Comparison of ENCODE assay signal across 28 mouse cellular contexts in the genomic region with DNA sequence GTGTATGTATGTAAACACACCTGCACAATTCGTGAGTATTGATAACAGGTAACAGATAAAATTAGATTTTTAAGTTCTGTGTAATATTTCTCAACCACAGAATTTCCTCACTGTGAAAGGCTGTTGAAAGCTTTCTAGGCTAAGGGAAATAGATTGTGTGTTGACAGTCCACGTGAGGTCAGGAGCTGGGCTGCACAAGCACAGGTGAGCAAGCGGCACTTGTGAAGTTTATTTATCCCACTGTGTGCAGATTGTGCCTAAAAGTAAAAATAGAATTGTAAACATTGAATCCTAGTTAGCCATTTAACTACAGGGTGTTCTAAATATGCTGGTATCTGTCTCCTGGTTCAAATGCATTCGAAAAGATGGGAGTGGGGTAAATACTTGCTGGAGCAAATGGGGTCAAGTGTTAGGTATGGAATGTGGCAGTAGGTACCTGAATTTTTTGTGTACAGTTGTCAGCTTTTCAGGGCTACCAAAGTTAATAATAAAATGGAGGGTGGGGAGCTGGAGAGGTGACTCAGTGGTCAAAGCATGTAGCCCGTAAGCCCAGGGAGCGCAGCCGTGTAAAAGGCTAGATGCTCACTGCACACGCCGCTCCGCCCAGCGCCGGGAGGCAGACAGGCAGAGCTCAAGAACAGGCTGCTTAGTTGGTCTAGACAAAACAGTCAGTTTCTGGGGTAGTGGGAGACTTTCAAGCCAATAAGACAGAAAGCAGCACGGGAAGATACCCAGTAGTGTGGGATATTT.
DNase-seq lines count a peak whose midpoint lies in the region; ATAC-seq and TF ChIP-seq lines count a peak whose summit lies in the region.
"Had no signal": no experiment of that assay in that cellular context is flagged by ENCODE, and none has a peak within 500 bp of the region (broad histone marks: within the 10 kb centered on the region; RNA-seq: fewer than 3 reads in every experiment).

No protein-coding gene starts in this region.

- no peak for ATAC-seq in lung, embryonic 14.5 days (ENCODE audit: insufficient read depth)
- peak; percentile 27; the same call in 1 of the 2 replicates for ATAC-seq in stomach, embryonic 15.5 days (ENCODE audit: insufficient read depth, low FRiP score, low read depth)
- ATAC-seq: forebrain, embryonic 15.5 days; inflammation-experienced regulatory T-cells, adult 6 months had no signal

- H3K4me1 ChIP-seq in lung, adult 2 months (ENCODE audit: control insufficient read depth, insufficient read depth, low read length) = peaks cover 4% of the 10 kb centered on the region
- 0 out of 2 replicates have a peak, but pooled peaks cover 7% of the 10 kb centered on the region for H3K4me1 ChIP-seq in lung, embryonic 14.5 days (ENCODE audit: insufficient read depth)
- H3K4me1 ChIP-seq in stomach, embryonic 15.5 days = peaks cover 6% of the 10 kb centered on the region; the same call in 1 of the 2 replicates
- no peaks in the 10 kb centered on the region; the same call in 1 of the 2 replicates for H3K4me1 ChIP-seq in heart, adult 2 months (ENCODE audit: control insufficient read depth, insufficient read depth, low read length)
- H3K4me1 ChIP-seq: limb, embryonic 15.5 days had no signal

- peak overlapping the region; percentile 36; the same call in 1 of the 2 replicates for H3K27ac ChIP-seq in lung, embryonic 14.5 days (ENCODE audit: low read depth)
- H3K27ac ChIP-seq in stomach, embryonic 15.5 days = no peak overlapping the region
- no peak overlapping the region for H3K27ac ChIP-seq in heart, adult 2 months
- H3K27ac ChIP-seq: embryonic facial prominence, embryonic 10.5 days; heart, embryonic 15.5 days; hindbrain, embryonic 14.5 days; left cerebral cortex, adult 2 months; limb, embryonic 15.5 days had no signal

- no peak for TF ChIP-seq EP300 in heart, adult 2 months (IDR thresholded peaks at IDR 0.05; ENCODE audit: insufficient read depth, low read depth, low read length)

- H3K4me2 ChIP-seq in lung, embryonic 14.5 days = no peak overlapping the region
- H3K4me2 ChIP-seq in stomach, embryonic 15.5 days = no peak overlapping the region
- H3K4me2 ChIP-seq: forebrain, embryonic 15.5 days; heart, embryonic 15.5 days; hindbrain, embryonic 14.5 days; limb, embryonic 15.5 days had no signal

- no peaks in the 10 kb centered on the region for H3K9me3 ChIP-seq in lung, embryonic 14.5 days (ENCODE audit: low read depth, low read length)
- no peaks in the 10 kb centered on the region for H3K9me3 ChIP-seq in stomach, embryonic 15.5 days
- H3K9me3 ChIP-seq: embryonic facial prominence, embryonic 10.5 days; forebrain, embryonic 15.5 days; heart, embryonic 15.5 days; limb, embryonic 15.5 days; megakaryocyte, embryonic 14.5 days had no signal

- peak; percentile 32 for DNase-seq in kidney, postnatal 10 days
- no peak for DNase-seq in kidney, adult 18-20 months
- DNase-seq in lung, adult 2 months = peak; percentile 10
- DNase-seq in lung, postnatal 14 days = no peak
- DNase-seq in lung, embryonic 14.5 days = no peak
- DNase-seq in frontal cortex, postnatal 14 days (ENCODE audit: low spot score in 2 of 2) = no peak
- no peak for DNase-seq in heart, adult 2 months
- DNase-seq: adrenal gland, postnatal 36 days; cerebellum, adult 11 months; cerebellum, adult 9-11 months; gastrocnemius, postnatal 14 days; heart, adult 18-20 months; heart, postnatal 36 days; kidney, adult 9 months; kidney, postnatal 4 days; left cerebral cortex, postnatal 4 days; right cerebral cortex, postnatal 4 days; thymus, adult 18-20 months; thymus, postnatal 36 days had no signal

- H3K79me2 ChIP-seq in heart, adult 2 months (replicated peaks; ENCODE audit: control insufficient read depth, insufficient read depth, low read length) = no peaks in the 10 kb centered on the region

- no peak overlapping the region for H3K9ac ChIP-seq in lung, embryonic 14.5 days
- no peak overlapping the region for H3K9ac ChIP-seq in stomach, embryonic 15.5 days
- H3K9ac ChIP-seq in heart, adult 2 months (ENCODE audit: low read depth, low read length) = no peak overlapping the region
- H3K9ac ChIP-seq: forebrain, embryonic 15.5 days; heart, embryonic 15.5 days; hindbrain, embryonic 14.5 days; limb, embryonic 15.5 days had no signal

- no peak overlapping the region for H3K4me3 ChIP-seq in lung, adult 2 months (replicated peaks; ENCODE audit: extremely low read depth, low read depth, low read length)
- H3K4me3 ChIP-seq in lung, embryonic 14.5 days (ENCODE audit: low read depth, low read length) = no peak overlapping the region
- no peak overlapping the region for H3K4me3 ChIP-seq in stomach, embryonic 15.5 days (replicated peaks)
- no peak overlapping the region for H3K4me3 ChIP-seq in heart, adult 2 months
- H3K4me3 ChIP-seq: embryonic facial prominence, embryonic 10.5 days; forebrain, embryonic 15.5 days; heart, embryonic 15.5 days; left cerebral cortex, adult 2 months; limb, embryonic 15.5 days; megakaryocyte, embryonic 14.5 days had no signal

- no peaks in the 10 kb centered on the region for H3K27me3 ChIP-seq in lung, embryonic 14.5 days (ENCODE audit: insufficient read depth, low read length)
- H3K27me3 ChIP-seq in stomach, embryonic 15.5 days (replicated peaks) = no peaks in the 10 kb centered on the region
- H3K27me3 ChIP-seq in heart, adult 2 months (ENCODE audit: control insufficient read depth, insufficient read depth, low read length) = no peaks in the 10 kb centered on the region
- H3K27me3 ChIP-seq: forebrain, embryonic 15.5 days; heart, embryonic 15.5 days; limb, embryonic 15.5 days; megakaryocyte, embryonic 14.5 days had no signal

- TF ChIP-seq CTCF in lung, adult 2 months (IDR thresholded peaks at IDR 0.05; ENCODE audit: insufficient read depth, low read length) = no peak
- TF ChIP-seq CTCF in lung, embryonic 14.5 days (IDR thresholded peaks at IDR 0.05; ENCODE audit: low read depth) = no peak
- no peak for TF ChIP-seq CTCF in heart, adult 2 months (IDR thresholded peaks at IDR 0.05)

- intact Hi-C loops in heart, adult 2 months (cut with DNase I) = no loop called here

- no peaks in the 10 kb centered on the region for H3K36me3 ChIP-seq in lung, embryonic 14.5 days (ENCODE audit: insufficient read depth)
- no peaks in the 10 kb centered on the region for H3K36me3 ChIP-seq in stomach, embryonic 15.5 days
- no peaks in the 10 kb centered on the region for H3K36me3 ChIP-seq in heart, adult 2 months (ENCODE audit: control insufficient read depth, insufficient read depth, low read length)
- H3K36me3 ChIP-seq: embryonic facial prominence, embryonic 10.5 days; forebrain, embryonic 15.5 days; heart, embryonic 15.5 days had no signal

- WGBS in lung, adult 2 months = 74% methylated on average over 13 of the region's 13 CpGs
- WGBS in lung, embryonic 14.5 days = 68% methylated on average over 13 of the region's 13 CpGs
- WGBS in stomach, embryonic 15.5 days = 78% methylated on average over 13 of the region's 13 CpGs
- 97% methylated on average over 13 of the region's 13 CpGs for WGBS in heart, adult 2 months

- no peak for TF ChIP-seq POLR2A in lung, adult 2 months (IDR thresholded peaks at IDR 0.05; ENCODE audit: borderline replicate concordance, extremely low read depth, low read depth, low read length)
- no peak for TF ChIP-seq POLR2A in heart, adult 2 months (IDR thresholded peaks at IDR 0.05; ENCODE audit: insufficient read depth, low read depth, low read length)

Comparison
In these comparisons a context has a peak if more than half of its experiments do, and no peak if none do; other contexts are left out.
1. DNase-seq: peak in kidney, postnatal 10 days (single experiment) and lung, adult 2 months (single experiment); none in kidney, adult 18-20 months (single experiment), lung, postnatal 14 days (single experiment), lung, embryonic 14.5 days (single experiment), frontal cortex, postnatal 14 days (0 of 2) and heart, adult 2 months (0 of 2).